Mouse (Mus musculus): ENCODE data around the gene Gmfb.

DNA sequence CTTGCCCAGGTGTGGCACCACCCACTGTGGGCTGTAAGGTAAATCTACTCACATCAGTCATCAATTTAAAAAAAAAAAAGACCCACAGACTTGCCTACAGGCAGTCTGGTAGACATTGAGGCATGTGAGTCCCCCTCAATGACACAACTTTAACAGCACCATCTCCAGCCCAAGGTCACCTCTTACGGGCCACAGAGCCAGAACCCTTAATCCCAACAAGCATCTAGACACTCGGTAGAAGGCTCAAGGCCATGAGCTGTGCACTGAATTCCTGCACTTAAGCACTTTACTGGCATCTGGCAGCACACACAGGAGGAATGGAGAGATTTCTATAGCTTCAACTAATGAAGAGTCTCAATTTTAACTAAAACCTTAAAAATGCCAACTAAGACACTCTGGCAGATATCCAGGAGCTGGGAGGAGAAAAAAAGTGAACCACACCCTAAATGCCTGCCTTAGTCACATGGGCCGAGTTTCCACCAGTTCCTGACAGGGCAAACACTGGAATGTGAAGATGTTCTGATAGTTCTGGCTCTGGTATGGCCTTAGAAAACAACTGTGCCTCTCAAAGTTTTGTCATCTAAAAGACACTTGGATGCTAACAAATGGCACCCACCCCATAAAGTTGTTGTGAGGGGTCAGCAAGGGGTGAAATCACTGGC, 21.2 kb downstream of the Gmfb start:
- no peak for TF ChIP-seq CTCF (IDR thresholded peaks at IDR 0.05; ENCODE audit: borderline replicate concordance, insufficient read depth, low read length)
- no peak for TF ChIP-seq POLR2A (IDR thresholded peaks at IDR 0.05; ENCODE audit: low read depth, low read length)
